Mouse (Mus musculus) heart, embryonic 10.5 days (tissue): ENCODE data around the gene Fgfr2. TPM values are rescaled to one million over a fixed set of nuclear protein-coding genes. Genes with fewer than 3 reads are reported as not detected.

Experiments
- DNase-seq: peaks from one replicate; pipeline ENCODE4 v3.0.0-alpha.2; 2017; ENCODE audit warnings: low spot score
- H3K27ac ChIP-seq: fragments of 300-500 bp; sonication (generic); 2 replicates; pipeline ENCODE4 v1.5.1; 2016; ENCODE audit warnings: mild to moderate bottlenecking
- H3K27me3 ChIP-seq: fragments of 300-500 bp; sonication (generic); 2 replicates; pipeline ENCODE4 v1.6.1; 2016; ENCODE audit warnings: mild to moderate bottlenecking; ENCODE audit not compliant: poor library complexity, insufficient read depth, severe bottlenecking
- H3K36me3 ChIP-seq: fragments of 300-500 bp; sonication (generic); 2 replicates; pipeline ENCODE4 v1.6.1; 2016; ENCODE audit warnings: mild to moderate bottlenecking, moderate library complexity
- H3K4me1 ChIP-seq: fragments of 300-500 bp; sonication (generic); 2 replicates; pipeline ENCODE4 v1.6.1; 2016; ENCODE audit warnings: mild to moderate bottlenecking
- H3K4me3 ChIP-seq: fragments of 300-500 bp; sonication (generic); 2 replicates; pipeline ENCODE4 v1.5.1; 2016; ENCODE audit warnings: mild to moderate bottlenecking, moderate library complexity
- H3K9me3 ChIP-seq: fragments of 300-500 bp; sonication (generic); 2 replicates; pipeline ENCODE4 v1.6.1; 2016; ENCODE audit warnings: mild to moderate bottlenecking, moderate library complexity
- WGBS: fragments of 180-500 bp; shearing (Covaris S2); methylation state at CpG from one replicate; pipeline ENCODE4 v1.1.7; 2016; 5-methylcytosine and 5-hydroxymethylcytosine counted together
- polyA plus RNA-seq: library from polyadenylated mRNA; unstranded; fragments of >200 nt; fragmentation: Nextera tagmentation; extraction: Ambion mirVana; gene quantifications from 2 replicates; pipeline ENCODE4 v1.2.1, GENCODE M21; 2016

Fgfr2 gene
- polyA plus RNA-seq, 1 experiment from 2014 or later, result 46.6 TPM

GRCm38 (mm10) chr7:130324716-130325401 lies 2798.3 kb downstream of the Fgfr2 start:
- H3K27ac ChIP-seq, result no peak overlapping the region
- H3K27me3 ChIP-seq, result peaks cover 66% of the 10 kb centered on the region
- peaks cover 21% of the 10 kb centered on the region for H3K4me1 ChIP-seq
- 66% methylated on average over 14 of the region's 14 CpGs for whole genome bisulfite sequencing
- H3K9me3 ChIP-seq, result no peaks in the 10 kb centered on the region
- H3K36me3 ChIP-seq, result no peaks in the 10 kb centered on the region
- H3K4me3 ChIP-seq, result no peak overlapping the region
- no peak for DNase-seq

GRCm38 (mm10) chr7:130323766-130324165 lies 2799.4 kb downstream of the Fgfr2 start:
- 84% methylated on average over 4 of the region's 4 CpGs for WGBS
- H3K27ac ChIP-seq, result no peak overlapping the region
- no peaks in the 10 kb centered on the region for H3K36me3 ChIP-seq
- peaks cover 63% of the 10 kb centered on the region for H3K27me3 ChIP-seq
- no peak overlapping the region for H3K4me3 ChIP-seq
- H3K4me1 ChIP-seq, result peaks cover 25% of the 10 kb centered on the region
- DNase-seq, result no peak
- no peaks in the 10 kb centered on the region for H3K9me3 ChIP-seq

DNA sequence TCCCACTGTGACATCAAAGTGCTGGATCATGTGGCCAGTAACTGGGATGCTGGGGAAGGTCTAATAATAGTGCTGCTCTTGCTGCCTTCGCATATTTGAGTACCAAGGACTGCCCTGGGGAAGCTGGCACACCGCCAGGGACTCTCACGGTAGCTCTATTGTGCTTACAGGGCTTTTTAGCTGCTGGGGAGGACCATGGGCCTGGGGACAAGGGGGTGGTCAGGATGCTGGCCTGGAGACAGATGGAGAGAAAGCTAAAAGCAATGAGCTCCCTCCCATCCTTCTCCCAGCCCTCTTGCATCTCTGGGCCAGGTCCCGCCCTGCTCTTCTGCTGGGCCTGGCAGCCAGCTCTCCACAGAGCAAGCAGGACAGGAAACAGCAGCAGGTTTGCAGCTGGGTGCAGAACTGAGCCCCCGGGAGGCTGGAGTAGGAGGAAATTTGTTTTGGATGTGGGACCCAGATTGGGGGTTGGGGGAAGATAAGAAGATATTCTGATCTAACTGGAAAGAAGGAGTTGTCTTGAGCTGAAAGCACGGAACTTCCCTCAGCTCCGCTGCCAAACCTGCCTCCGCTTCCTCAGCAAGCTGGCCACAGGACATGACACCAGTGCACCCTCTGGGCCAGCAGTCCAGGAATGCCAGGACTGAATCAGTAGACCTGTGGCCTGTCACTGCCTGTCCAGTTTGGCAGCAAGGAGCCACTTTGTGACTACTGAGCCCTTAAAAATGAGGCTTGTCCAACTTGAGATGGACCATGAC lies 2803.2 kb downstream of the Fgfr2 start:
- Histone ChIP-seq H3K9me3 (no peaks in the 10 kb centered on the region), H3K27ac (peak overlapping the region; percentile 67), H3K36me3 (no peaks in the 10 kb centered on the region), H3K4me3 (no peak overlapping the region), H3K27me3 (peaks cover 54% of the 10 kb centered on the region), H3K4me1 (peaks cover 29% of the 10 kb centered on the region)
- peak; percentile 89 for DNase-seq
- WGBS, result 39% methylated on average over 8 of the region's 8 CpGs

DNA sequence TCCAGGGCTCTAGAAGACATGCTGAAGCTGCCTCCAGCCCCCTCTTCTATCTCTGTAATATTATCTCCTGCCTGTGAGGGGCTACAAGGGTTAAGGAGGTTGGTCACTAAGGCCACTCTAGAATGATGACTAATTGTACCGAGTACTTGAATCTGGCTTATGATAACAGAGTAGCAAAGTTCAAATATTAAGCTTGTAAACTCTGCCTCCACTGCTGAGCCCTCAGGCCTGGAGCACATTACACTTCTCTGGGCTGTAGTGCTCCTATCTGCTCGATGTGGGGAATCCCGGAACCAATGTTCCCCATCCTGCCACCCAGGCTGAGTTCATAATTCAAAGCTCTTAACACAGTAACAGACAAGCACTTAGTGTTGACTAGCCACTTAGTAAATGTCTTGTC lies 2806.9 kb downstream of the Fgfr2 start:
- Histone ChIP-seq H3K9me3 (no peaks in the 10 kb centered on the region), H3K27ac (no peak overlapping the region), H3K4me1 (peaks cover 28% of the 10 kb centered on the region), H3K27me3 (peaks cover 67% of the 10 kb centered on the region), H3K4me3 (no peak overlapping the region), H3K36me3 (no peaks in the 10 kb centered on the region)
- DNase-seq, result no peak
- WGBS, result 33% methylated on average over 3 of the region's 3 CpGs

GRCm38 (mm10) chr7:130315221-130315620 lies 2807.9 kb downstream of the Fgfr2 start:
- Histone ChIP-seq H3K36me3 (no peaks in the 10 kb centered on the region), H3K9me3 (no peaks in the 10 kb centered on the region), H3K27ac (no peak overlapping the region), H3K27me3 (peaks cover 74% of the 10 kb centered on the region), H3K4me3 (no peak overlapping the region), H3K4me1 (peaks cover 22% of the 10 kb centered on the region)
- DNase-seq, result no peak
- 63% methylated on average over 6 of the region's 6 CpGs for WGBS

DNA sequence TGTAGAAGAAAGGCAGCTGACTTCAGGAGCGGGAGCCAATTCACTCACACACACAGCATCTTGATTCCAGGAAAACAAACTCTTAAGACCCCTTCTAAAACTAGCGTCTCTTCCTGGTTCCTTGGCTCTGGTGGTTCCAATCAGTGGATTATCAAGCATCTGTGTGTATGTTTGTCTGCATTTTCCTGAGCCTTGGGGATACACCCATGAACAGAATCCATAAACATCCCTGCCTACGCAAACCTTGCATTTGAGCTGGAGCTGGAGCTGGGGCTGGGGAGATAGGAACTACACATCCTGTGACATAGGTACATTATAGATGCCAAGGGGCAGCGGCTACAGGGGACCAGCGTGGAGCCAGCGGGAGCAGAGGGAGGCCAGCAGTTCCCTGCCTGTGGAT lies 2808.5 kb downstream of the Fgfr2 start:
- 89% methylated on average over 6 of the region's 6 CpGs for WGBS
- Histone ChIP-seq H3K27me3 (peaks cover 76% of the 10 kb centered on the region), H3K4me3 (no peak overlapping the region)

DNA sequence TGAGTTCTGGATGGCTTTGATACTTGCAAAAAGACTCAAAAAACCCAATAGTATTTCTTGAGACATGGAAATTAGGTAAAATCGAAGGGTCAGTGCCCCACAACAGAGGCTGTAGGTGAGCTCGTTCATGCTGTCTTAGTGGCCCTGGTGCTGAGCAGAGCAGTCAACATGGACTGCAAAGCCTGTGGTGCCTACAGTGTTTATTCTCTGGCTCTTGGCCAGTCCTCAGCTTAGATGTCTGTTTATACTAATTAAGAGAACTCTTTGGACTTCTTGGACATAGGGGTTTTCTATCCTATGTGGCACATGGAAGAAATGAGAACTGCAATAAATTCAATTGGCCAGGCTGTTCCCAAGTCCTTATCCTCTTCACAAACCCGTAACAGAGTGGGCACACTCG lies 2811.8 kb downstream of the Fgfr2 start:
- Histone ChIP-seq H3K4me1 (peaks cover 19% of the 10 kb centered on the region), H3K9me3 (no peaks in the 10 kb centered on the region), H3K27me3 (peaks cover 75% of the 10 kb centered on the region), H3K36me3 (no peaks in the 10 kb centered on the region), H3K27ac (no peak overlapping the region), H3K4me3 (no peak overlapping the region)
- DNase-seq, result no peak
- 72% methylated on average over 4 of the region's 4 CpGs for whole genome bisulfite sequencing

More for the DNA sequence above, 2808.5 kb downstream of the Fgfr2 start:
- Histone ChIP-seq H3K27ac (no peak overlapping the region), H3K4me1 (peaks cover 20% of the 10 kb centered on the region), H3K9me3 (no peaks in the 10 kb centered on the region), H3K36me3 (no peaks in the 10 kb centered on the region)
- no peak for DNase-seq

GRCm38 (mm10) chr7:130309180-130309579 lies 2814.0 kb downstream of the Fgfr2 start:
- no peaks in the 10 kb centered on the region for H3K36me3 ChIP-seq

GRCm38 (mm10) chr7:130307036-130307435 lies 2816.1 kb downstream of the Fgfr2 start:
- peaks cover 11% of the 10 kb centered on the region for H3K4me1 ChIP-seq
- no peaks in the 10 kb centered on the region for H3K36me3 ChIP-seq
- H3K27me3 ChIP-seq, result peaks cover 58% of the 10 kb centered on the region
- WGBS, result 76% methylated on average over 3 of the region's 3 CpGs
- H3K9me3 ChIP-seq, result no peaks in the 10 kb centered on the region
- H3K4me3 ChIP-seq, result no peak overlapping the region
- no peak overlapping the region for H3K27ac ChIP-seq
- DNase-seq, result no peak

More at GRCm38 (mm10) chr7:130309180-130309579, 2814.0 kb downstream of the Fgfr2 start:
- Histone ChIP-seq H3K4me3 (no peak overlapping the region), H3K27ac (no peak overlapping the region), H3K9me3 (no peaks in the 10 kb centered on the region), H3K4me1 (peaks cover 11% of the 10 kb centered on the region), H3K27me3 (peaks cover 74% of the 10 kb centered on the region)
- 67% methylated on average over 2 of the region's 2 CpGs for WGBS
- DNase-seq, result no peak

DNA sequence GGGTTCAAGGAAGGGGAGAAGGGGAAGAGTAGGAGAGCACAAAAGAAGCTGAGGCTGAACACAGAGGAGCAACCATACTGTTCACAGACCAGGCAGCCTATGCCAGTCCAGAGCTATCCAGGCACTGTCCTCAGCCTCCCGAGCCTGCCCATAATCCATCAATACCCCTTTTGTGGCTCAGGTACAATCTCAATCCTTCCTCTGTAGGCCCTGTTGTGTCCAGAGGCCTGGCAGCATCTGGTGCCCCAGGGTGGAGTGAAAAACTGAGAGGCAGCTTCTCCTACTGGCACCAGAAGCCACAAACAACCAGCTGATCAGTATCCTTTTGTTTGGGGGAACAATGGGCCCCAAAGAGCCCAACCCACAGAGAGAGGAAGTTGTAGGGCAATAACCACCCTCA lies 2818.5 kb downstream of the Fgfr2 start:
- Histone ChIP-seq H3K4me3 (no peak overlapping the region), H3K36me3 (no peaks in the 10 kb centered on the region), H3K27me3 (peaks cover 51% of the 10 kb centered on the region), H3K4me1 (peaks cover 7% of the 10 kb centered on the region), H3K9me3 (no peaks in the 10 kb centered on the region), H3K27ac (no peak overlapping the region)
- 79% methylated on average over 1 of the region's 1 CpGs for WGBS
- no peak for DNase-seq

DNA sequence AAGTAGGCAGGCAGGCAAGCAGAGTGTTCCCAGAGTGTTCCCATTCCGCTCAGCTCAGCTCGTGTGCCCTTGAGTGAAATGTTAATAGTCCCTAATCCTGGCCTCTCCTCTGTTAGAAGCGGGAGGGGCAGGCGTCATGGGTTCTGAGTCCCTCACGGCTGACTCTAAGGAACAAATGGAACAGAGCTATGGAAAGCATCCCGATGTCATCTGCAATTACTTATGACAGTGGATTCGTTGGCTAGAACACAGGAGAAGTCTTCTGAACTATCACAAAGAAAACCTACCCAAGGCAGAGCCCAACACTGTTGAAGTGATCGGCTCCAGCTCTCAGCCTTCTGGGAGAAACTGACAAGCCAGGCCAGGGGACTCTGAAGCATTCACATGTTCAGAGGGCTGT lies 2819.7 kb downstream of the Fgfr2 start:
- H3K27me3 ChIP-seq, result peaks cover 45% of the 10 kb centered on the region
- WGBS, result 60% methylated on average over 8 of the region's 8 CpGs
- DNase-seq, result no peak

GRCm38 (mm10) chr7:130300606-130301005 lies 2822.5 kb downstream of the Fgfr2 start:
- no peak overlapping the region for H3K27ac ChIP-seq
- H3K4me1 ChIP-seq, result peaks cover 9% of the 10 kb centered on the region
- peaks cover 23% of the 10 kb centered on the region; the same call in 1 of the 2 replicates for H3K27me3 ChIP-seq
- no peaks in the 10 kb centered on the region for H3K9me3 ChIP-seq
- 88% methylated on average over 3 of the region's 3 CpGs for WGBS
- no peak overlapping the region for H3K4me3 ChIP-seq
- DNase-seq, result no peak
- no peaks in the 10 kb centered on the region for H3K36me3 ChIP-seq

More for the DNA sequence above, 2819.7 kb downstream of the Fgfr2 start:
- no peaks in the 10 kb centered on the region for H3K9me3 ChIP-seq
- no peak overlapping the region for H3K4me3 ChIP-seq
- no peak overlapping the region for H3K27ac ChIP-seq
- H3K4me1 ChIP-seq, result peaks cover 9% of the 10 kb centered on the region
- no peaks in the 10 kb centered on the region for H3K36me3 ChIP-seq

DNA sequence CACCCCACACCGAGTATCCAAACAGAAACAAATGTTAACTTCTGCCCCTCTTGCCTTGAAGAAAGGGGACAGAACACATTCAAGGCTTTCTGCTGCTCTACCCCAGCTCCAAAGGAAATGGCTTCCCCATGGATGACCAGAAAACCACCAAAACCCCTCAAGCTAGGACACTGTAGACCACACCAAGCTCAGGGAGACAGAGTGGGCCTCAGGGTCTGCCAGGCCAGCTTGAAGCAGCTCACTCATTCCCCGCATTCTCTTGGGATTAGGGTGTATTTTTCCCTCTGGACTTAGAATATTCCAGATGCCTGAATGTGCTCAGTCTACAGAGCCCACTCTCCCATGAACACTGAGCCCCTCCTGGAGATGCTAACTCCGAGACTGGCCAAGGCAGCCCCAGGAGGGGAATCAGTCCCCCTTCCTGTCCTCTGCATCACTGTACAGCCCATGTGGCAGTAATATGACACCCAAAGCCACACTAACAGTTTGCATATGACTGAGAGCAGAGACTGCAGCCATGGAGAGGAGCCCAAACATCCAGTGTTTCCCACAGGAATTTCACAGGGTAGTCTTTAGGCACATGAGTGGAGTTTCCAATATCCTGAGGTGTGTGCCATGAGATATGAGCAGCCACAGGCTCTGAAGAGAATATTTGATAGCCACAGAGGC lies 2824.1 kb downstream of the Fgfr2 start:
- peaks cover 9% of the 10 kb centered on the region for H3K4me1 ChIP-seq
- WGBS, result 61% methylated on average over 3 of the region's 3 CpGs
- no peaks in the 10 kb centered on the region for H3K36me3 ChIP-seq
- peaks cover 15% of the 10 kb centered on the region; the same call in 1 of the 2 replicates for H3K27me3 ChIP-seq
- no peak for DNase-seq
- H3K4me3 ChIP-seq, result no peak overlapping the region
- no peaks in the 10 kb centered on the region for H3K9me3 ChIP-seq
- no peak overlapping the region for H3K27ac ChIP-seq
